Mouse (Mus musculus): ENCODE data around the gene Cep89. TPM values are rescaled to one million over a fixed set of nuclear protein-coding genes. Genes with fewer than 3 reads are reported as not detected.

The Cep89 gene
- polyA plus RNA-seq, 1 experiment from 2014 or later, result 41.8 TPM

Other genes with a start within 250 kb of the Cep89 start
- gene Slc7a10, start 210.7 kb upstream of the Cep89 start, polyA plus RNA-seq (2015; fragmentation: Nextera tagmentation; extraction: Ambion mirVana), result 3.6 and 5.0 TPM in 2 replicates
- 4.9 and 5.5 TPM in 2 replicates for gene Lrp3, start 181.5 kb upstream of the Cep89 start, polyA plus RNA-seq (2015; fragmentation: Nextera tagmentation; extraction: Ambion mirVana)
- gene Gpatch1, start 78.6 kb upstream of the Cep89 start, polyA plus RNA-seq (2015; fragmentation: Nextera tagmentation; extraction: Ambion mirVana), result 13.5 and 14.3 TPM in 2 replicates
- gene Rhpn2, start 62.9 kb upstream of the Cep89 start, polyA plus RNA-seq (2015; fragmentation: Nextera tagmentation; extraction: Ambion mirVana), result 32.4 and 37.5 TPM in 2 replicates
- 14.7 and 15.9 TPM in 2 replicates for gene Faap24, start 199 bp upstream of the Cep89 start, polyA plus RNA-seq (2015; fragmentation: Nextera tagmentation; extraction: Ambion mirVana)
- 9.5 and 14.8 TPM in 2 replicates for gene Slc7a9, start 51.8 kb downstream of the Cep89 start, polyA plus RNA-seq (2015; fragmentation: Nextera tagmentation; extraction: Ambion mirVana)
- 0.35 and 0.37 TPM in 2 replicates for gene Tdrd12, start 140.7 kb downstream of the Cep89 start, polyA plus RNA-seq (2015; fragmentation: Nextera tagmentation; extraction: Ambion mirVana)
- 66.4 and 66.8 TPM in 2 replicates for gene Nudt19, start 159.3 kb downstream of the Cep89 start, polyA plus RNA-seq (2015; fragmentation: Nextera tagmentation; extraction: Ambion mirVana)
- gene Rgs9bp, start 188.5 kb downstream of the Cep89 start, polyA plus RNA-seq (2015; fragmentation: Nextera tagmentation; extraction: Ambion mirVana), result 0.08 and 0.24 TPM in 2 replicates
- 38.0 and 41.3 TPM in 2 replicates for gene Ankrd27, start 189.2 kb downstream of the Cep89 start, polyA plus RNA-seq (2015; fragmentation: Nextera tagmentation; extraction: Ambion mirVana)

Measured in stomach, embryonic 16.5 days (tissue).